Mouse (Mus musculus) mouse trophoblast stem cell (cell line): ENCODE measurements around the gene Wbp2nl.

Experiments used
- in situ Hi-C, 2 experiments: fragments of 300-500 bp; cut with MseI, MboI; formaldehyde crosslinking; loops; 2 replicates in 1 of 2; 3 replicates in 1 of 2; pipeline ENCODE4 v1.15.1; 2025

Gene Wbp2nl

GRCm38 (mm10) chr15:82298764-82299561, at the start of gene Wbp2nl:
Gene Wbp2nl, plus strand, starts transcription at chr15:82298954.
- in situ Hi-C loops: no loop called here

GRCm38 (mm10) chr15:82251579-82251978, 47.2 kb upstream of the Wbp2nl start:
- in situ Hi-C loops: no loop called here

GRCm38 (mm10) chr15:82252097-82252496, 46.7 kb upstream of the Wbp2nl start, which contains the start of gene 1500009C09Rik:
Gene 1500009C09Rik, plus strand, starts transcription at chr15:82252397.
- in situ Hi-C loops: no loop called here

- in situ Hi-C loops: no loop called here
These were observed 43.5 kb upstream of the Wbp2nl start for GRCm38 (mm10) chr15:82255248-82255647.

- in situ Hi-C loops: no loop called here
These were observed 42.8 kb upstream of the Wbp2nl start for GRCm38 (mm10) chr15:82255944-82256383.

GRCm38 (mm10) chr15:82259510-82259909, 39.2 kb upstream of the Wbp2nl start:
- in situ Hi-C loops: no loop called here

- in situ Hi-C loops: no loop called here
These were observed 32.4 kb upstream of the Wbp2nl start for GRCm38 (mm10) chr15:82266356-82266755.

GRCm38 (mm10) chr15:82268185-82268584, 30.6 kb upstream of the Wbp2nl start:
- in situ Hi-C loops: no loop called here

GRCm38 (mm10) chr15:82268783-82269182, 30.0 kb upstream of the Wbp2nl start:
- in situ Hi-C loops: no loop called here

GRCm38 (mm10) chr15:82271201-82271600, 27.6 kb upstream of the Wbp2nl start:
- in situ Hi-C loops: no loop called here

- in situ Hi-C loops: no loop called here
These were observed 26.5 kb upstream of the Wbp2nl start for GRCm38 (mm10) chr15:82272295-82272694.

- in situ Hi-C loops: no loop called here
These were observed 24.2 kb upstream of the Wbp2nl start, which contains the start of gene Sept3 for GRCm38 (mm10) chr15:82274593-82274926. Gene Sept3, plus strand, starts transcription at chr15:82274893.

- in situ Hi-C loops: no loop called here
These were observed 23.5 kb upstream of the Wbp2nl start for GRCm38 (mm10) chr15:82274927-82275901.

- in situ Hi-C loops: no loop called here
These were observed 21.2 kb upstream of the Wbp2nl start for GRCm38 (mm10) chr15:82277591-82277990.

GRCm38 (mm10) chr15:82280638-82281037, 18.1 kb upstream of the Wbp2nl start:
- in situ Hi-C loops: no loop called here

GRCm38 (mm10) chr15:82286157-82286556, 12.6 kb upstream of the Wbp2nl start:
- in situ Hi-C loops: no loop called here

GRCm38 (mm10) chr15:82290252-82290651, 8.5 kb upstream of the Wbp2nl start:
- in situ Hi-C loops: no loop called here

- in situ Hi-C loops: no loop called here
These were observed 5.9 kb upstream of the Wbp2nl start for GRCm38 (mm10) chr15:82292851-82293250.

- in situ Hi-C loops: no loop called here
These were observed 5.5 kb upstream of the Wbp2nl start for GRCm38 (mm10) chr15:82293271-82293711.

GRCm38 (mm10) chr15:82294059-82294458, 4.7 kb upstream of the Wbp2nl start:
- in situ Hi-C loops: no loop called here

- in situ Hi-C loops: no loop called here
These were observed 8.4 kb downstream of the Wbp2nl start for GRCm38 (mm10) chr15:82307107-82307506.

- in situ Hi-C loops: no loop called here
These were observed 9.7 kb downstream of the Wbp2nl start for GRCm38 (mm10) chr15:82308416-82308815.
